Mouse (Mus musculus): ENCODE data around the gene Ralbp1.
A peak's percentile ranks its signal among the peaks of the same experiment; 100 is the strongest.

The Ralbp1 gene

DNA sequence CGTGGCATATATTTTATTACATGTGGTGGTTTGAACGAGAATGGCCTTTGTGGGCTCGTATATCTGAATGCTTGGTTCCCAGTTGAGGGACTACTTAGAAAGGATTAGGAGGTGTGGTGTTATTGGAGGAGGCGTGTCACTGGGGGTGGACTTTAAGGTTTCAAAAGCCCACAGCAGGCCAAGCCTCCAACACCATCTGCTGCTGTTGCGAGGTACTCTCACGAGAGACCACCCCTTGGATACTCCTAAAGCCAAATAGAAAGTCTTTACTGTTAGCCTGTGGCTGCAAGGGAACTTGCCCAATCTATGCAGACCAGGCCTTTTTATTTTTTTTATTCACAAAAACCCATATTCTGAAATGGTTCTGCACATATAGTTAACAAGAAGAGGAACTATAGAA lies 36.4 kb upstream of the Ralbp1 start:
- no peak overlapping the region for H3K4me3 ChIP-seq (replicated peaks; ENCODE audit: low read length)
- H3K27me3 ChIP-seq (ENCODE audit: insufficient read depth, low read length) = no peaks in the 10 kb centered on the region
- H3K36me3 ChIP-seq (ENCODE audit: insufficient read depth, low read length) = peaks cover 51% of the 10 kb centered on the region
- TF ChIP-seq POU5F1 (IDR thresholded peaks at IDR 0.05; ENCODE audit: borderline replicate concordance, low read length) = no peak
- peaks cover 36% of the 10 kb centered on the region for H3K4me1 ChIP-seq (replicated peaks; ENCODE audit: low read depth, low read length)
- no peaks in the 10 kb centered on the region for H3K9me3 ChIP-seq (ENCODE audit: low read length)

DNA sequence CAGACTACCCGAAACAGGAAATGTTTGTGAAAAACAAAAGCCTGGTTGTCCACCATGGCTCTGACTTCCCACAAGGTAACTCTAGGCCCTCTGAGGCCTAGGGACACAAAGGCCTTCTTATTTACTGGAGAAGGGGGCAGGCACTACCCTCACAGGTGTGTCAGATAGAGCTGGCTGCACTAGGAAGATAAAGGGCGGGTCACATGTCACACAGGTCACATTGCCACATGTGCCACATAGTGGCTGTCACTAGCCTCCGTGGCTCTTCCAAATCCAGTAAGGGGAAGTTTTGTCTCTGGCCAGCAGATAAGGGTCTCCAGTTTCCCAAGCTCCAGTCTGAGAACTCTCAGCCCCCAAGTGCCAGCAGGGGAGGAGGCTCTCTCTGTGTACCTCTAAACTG lies 33.6 kb upstream of the Ralbp1 start:
- Histone ChIP-seq H3K9me3 (ENCODE audit: low read length) (no peaks in the 10 kb centered on the region), H3K36me3 (ENCODE audit: insufficient read depth, low read length) (peaks cover 25% of the 10 kb centered on the region), H3K4me1 (replicated peaks; ENCODE audit: low read depth, low read length) (peaks cover 59% of the 10 kb centered on the region), H3K27me3 (ENCODE audit: insufficient read depth, low read length) (no peaks in the 10 kb centered on the region), H3K4me3 (replicated peaks; ENCODE audit: low read length) (no peak overlapping the region)
- TF ChIP-seq CTCF (conservative IDR thresholded peaks at IDR 0.05; ENCODE audit: low read length) (no peak), NANOG (IDR thresholded peaks at IDR 0.05; ENCODE audit: borderline replicate concordance, low read length) (no peak), POU5F1 (IDR thresholded peaks at IDR 0.05; ENCODE audit: borderline replicate concordance, low read length) (no peak)

DNA sequence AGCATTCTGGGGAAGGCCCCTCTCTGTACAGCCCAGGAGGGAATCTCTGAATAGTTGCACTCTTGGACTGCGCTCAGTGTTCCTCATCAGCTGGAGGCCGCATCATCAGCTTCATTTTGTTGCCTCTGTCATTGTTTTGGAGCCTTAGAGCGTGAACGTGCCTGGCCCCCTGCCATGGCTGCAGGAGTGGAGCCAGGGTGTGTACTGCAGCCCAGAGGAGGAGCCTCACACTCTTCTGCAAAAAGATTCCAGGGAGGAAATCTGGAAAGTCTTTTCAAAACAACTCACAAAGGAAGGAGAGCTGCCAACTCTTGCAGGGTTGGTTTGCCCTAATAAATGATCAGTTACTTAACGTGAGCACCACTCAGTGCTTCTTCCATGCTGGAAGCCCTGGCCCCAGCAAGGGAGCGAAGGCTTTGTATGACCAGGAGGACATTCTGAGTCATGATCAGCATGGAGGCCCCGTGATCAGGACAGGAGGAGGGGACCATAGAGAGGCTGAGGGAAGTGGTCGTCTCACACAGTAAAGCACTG lies 30.6 kb upstream of the Ralbp1 start:
- Histone ChIP-seq H3K27me3 (ENCODE audit: insufficient read depth, low read length) (no peaks in the 10 kb centered on the region), H3K9me3 (ENCODE audit: low read length) (no peaks in the 10 kb centered on the region), H3K36me3 (ENCODE audit: insufficient read depth, low read length) (no peaks in the 10 kb centered on the region), H3K4me1 (replicated peaks; ENCODE audit: low read depth, low read length) (peaks cover 79% of the 10 kb centered on the region), H3K4me3 (replicated peaks; ENCODE audit: low read length) (peak overlapping the region; percentile 30)
- no peak for TF ChIP-seq CTCF (conservative IDR thresholded peaks at IDR 0.05; ENCODE audit: low read length)
- no peak; the same call in 1 of the 2 replicates for TF ChIP-seq NANOG (IDR thresholded peaks at IDR 0.05; ENCODE audit: borderline replicate concordance, low read length)
- no peak for TF ChIP-seq POU5F1 (IDR thresholded peaks at IDR 0.05; ENCODE audit: borderline replicate concordance, low read length)

DNA sequence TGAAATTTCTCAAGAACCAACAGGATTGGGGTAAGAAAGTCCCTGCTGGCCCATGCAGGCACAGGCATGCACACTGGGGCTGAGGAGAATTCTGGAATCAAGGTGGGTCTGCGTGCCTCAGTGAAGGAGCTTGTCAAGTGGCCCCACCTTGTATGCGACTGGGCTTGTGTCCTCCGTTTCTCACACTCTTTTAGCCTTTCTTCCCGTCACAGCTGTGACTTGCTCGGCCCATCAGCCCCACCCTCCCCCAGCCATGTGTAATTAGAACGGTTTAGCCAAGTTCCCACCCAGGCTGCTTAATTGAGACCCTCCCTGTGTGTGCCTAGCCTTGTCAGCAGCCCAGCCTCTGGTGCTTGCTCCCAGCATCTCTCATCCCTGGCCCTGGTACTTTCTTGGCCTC lies 28.5 kb upstream of the Ralbp1 start:
- Histone ChIP-seq H3K4me3 (replicated peaks; ENCODE audit: low read length) (peak overlapping the region; percentile 21), H3K4me1 (replicated peaks; ENCODE audit: low read depth, low read length) (peaks cover 68% of the 10 kb centered on the region), H3K9me3 (ENCODE audit: low read length) (no peaks in the 10 kb centered on the region), H3K36me3 (ENCODE audit: insufficient read depth, low read length) (no peaks in the 10 kb centered on the region), H3K27me3 (ENCODE audit: insufficient read depth, low read length) (no peaks in the 10 kb centered on the region)
- TF ChIP-seq POU5F1 (IDR thresholded peaks at IDR 0.05; ENCODE audit: borderline replicate concordance, low read length) (no peak), NANOG (IDR thresholded peaks at IDR 0.05; ENCODE audit: borderline replicate concordance, low read length) (no peak), CTCF (conservative IDR thresholded peaks at IDR 0.05; ENCODE audit: low read length) (no peak)

DNA sequence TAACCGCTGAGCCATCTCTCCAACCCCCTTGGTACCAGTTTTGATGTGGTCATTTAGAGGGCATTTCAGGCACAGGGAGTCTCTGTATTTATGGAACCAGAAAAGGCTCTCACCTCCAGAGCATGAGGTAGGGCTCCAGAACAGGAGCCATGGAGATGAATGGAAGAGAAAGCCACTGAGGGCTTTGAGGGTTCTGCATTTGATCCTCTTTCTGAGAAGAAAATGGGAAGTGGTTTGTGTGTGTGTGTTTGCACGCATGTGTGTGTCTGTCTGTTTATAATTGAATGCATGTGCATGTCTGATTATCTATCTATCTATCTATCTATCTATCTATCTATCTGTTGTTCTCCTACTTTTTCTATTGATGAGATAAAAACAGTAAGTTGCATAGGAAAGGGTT lies 26.6 kb upstream of the Ralbp1 start:
- H3K27me3 ChIP-seq (ENCODE audit: insufficient read depth, low read length) = no peaks in the 10 kb centered on the region
- no peaks in the 10 kb centered on the region for H3K9me3 ChIP-seq (ENCODE audit: low read length)
- no peak overlapping the region for H3K4me3 ChIP-seq (replicated peaks; ENCODE audit: low read length)
- no peak for TF ChIP-seq NANOG (IDR thresholded peaks at IDR 0.05; ENCODE audit: borderline replicate concordance, low read length)
- TF ChIP-seq POU5F1 (IDR thresholded peaks at IDR 0.05; ENCODE audit: borderline replicate concordance, low read length) = no peak
- no peak for TF ChIP-seq CTCF (conservative IDR thresholded peaks at IDR 0.05; ENCODE audit: low read length)
- no peaks in the 10 kb centered on the region for H3K36me3 ChIP-seq (ENCODE audit: insufficient read depth, low read length)
- H3K4me1 ChIP-seq (replicated peaks; ENCODE audit: low read depth, low read length) = peaks cover 66% of the 10 kb centered on the region

DNA sequence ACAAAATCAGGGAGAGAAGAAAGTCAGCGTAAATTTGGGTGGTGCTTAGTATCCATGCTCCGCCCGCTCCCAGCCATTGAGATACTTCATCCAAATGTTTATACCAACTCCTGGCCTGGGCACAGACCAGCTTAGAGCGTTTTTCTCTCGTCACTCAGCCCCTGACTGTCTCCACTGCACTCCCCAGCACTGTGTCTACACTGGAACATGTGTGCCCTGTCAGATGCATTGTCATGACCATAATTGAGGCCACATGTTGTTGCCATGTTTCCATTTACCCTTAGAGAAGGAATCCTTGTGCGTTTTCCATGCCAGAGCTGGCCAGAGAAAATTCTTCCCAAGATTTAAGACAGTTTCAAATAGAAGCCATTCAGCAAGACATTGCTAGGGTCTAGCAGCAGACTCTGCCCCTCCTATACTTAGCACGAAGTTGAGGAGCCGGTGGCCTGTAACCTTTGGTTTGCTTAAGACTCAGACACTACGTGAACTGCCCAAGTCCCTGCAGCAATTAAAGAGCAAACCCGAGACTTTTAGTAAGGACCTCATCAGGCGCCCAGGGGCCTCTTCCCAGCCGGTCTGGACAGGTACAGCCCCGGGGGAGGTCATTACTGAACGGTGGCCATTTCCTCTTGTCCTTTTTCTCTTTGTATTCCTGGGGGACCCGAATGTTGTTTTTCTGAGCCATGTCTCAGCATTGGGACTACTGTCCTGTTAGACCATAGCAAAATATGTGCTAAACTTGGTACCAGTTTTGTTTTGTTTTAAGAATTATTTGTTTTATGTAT lies 25.9 kb upstream of the Ralbp1 start:
- H3K4me1 ChIP-seq (replicated peaks; ENCODE audit: low read depth, low read length) = peaks cover 69% of the 10 kb centered on the region
- TF ChIP-seq POU5F1 (IDR thresholded peaks at IDR 0.05; ENCODE audit: borderline replicate concordance, low read length) (no peak), NANOG (IDR thresholded peaks at IDR 0.05; ENCODE audit: borderline replicate concordance, low read length) (no peak), CTCF (conservative IDR thresholded peaks at IDR 0.05; ENCODE audit: low read length) (no peak)
- no peaks in the 10 kb centered on the region for H3K36me3 ChIP-seq (ENCODE audit: insufficient read depth, low read length)
- no peaks in the 10 kb centered on the region for H3K9me3 ChIP-seq (ENCODE audit: low read length)
- no peak overlapping the region for H3K4me3 ChIP-seq (replicated peaks; ENCODE audit: low read length)
- H3K27me3 ChIP-seq (ENCODE audit: insufficient read depth, low read length) = no peaks in the 10 kb centered on the region

DNA sequence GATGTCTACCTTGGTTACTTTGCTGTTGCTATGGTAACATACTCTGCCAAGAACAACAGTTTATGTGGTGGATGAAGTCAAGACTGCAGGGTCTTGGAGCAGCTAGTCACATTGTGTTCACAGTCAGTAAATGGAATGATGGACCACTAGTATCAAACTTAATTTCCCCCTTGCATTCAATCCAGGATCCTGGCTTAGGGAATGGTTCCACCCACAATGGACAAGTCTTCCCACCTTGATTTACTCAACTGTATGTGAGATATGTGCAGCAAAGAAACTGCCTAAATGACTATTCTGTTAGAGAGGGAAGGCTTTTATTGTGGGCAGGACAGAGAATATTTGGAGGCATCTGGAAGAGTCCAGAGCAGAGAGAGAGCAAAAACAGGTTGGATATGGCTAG lies 22.7 kb upstream of the Ralbp1 start:
- peaks cover 58% of the 10 kb centered on the region for H3K4me1 ChIP-seq (replicated peaks; ENCODE audit: low read depth, low read length)
- H3K9me3 ChIP-seq (ENCODE audit: low read length) = peaks cover 1% of the 10 kb centered on the region
- H3K27me3 ChIP-seq (ENCODE audit: insufficient read depth, low read length) = peaks cover 6% of the 10 kb centered on the region; the same call in 1 of the 2 replicates
- H3K4me3 ChIP-seq (replicated peaks; ENCODE audit: low read length) = no peak overlapping the region
- H3K36me3 ChIP-seq (ENCODE audit: insufficient read depth, low read length) = no peaks in the 10 kb centered on the region
- TF ChIP-seq CTCF (conservative IDR thresholded peaks at IDR 0.05; ENCODE audit: low read length) (no peak), NANOG (IDR thresholded peaks at IDR 0.05; ENCODE audit: borderline replicate concordance, low read length) (no peak), POU5F1 (IDR thresholded peaks at IDR 0.05; ENCODE audit: borderline replicate concordance, low read length) (no peak)

DNA sequence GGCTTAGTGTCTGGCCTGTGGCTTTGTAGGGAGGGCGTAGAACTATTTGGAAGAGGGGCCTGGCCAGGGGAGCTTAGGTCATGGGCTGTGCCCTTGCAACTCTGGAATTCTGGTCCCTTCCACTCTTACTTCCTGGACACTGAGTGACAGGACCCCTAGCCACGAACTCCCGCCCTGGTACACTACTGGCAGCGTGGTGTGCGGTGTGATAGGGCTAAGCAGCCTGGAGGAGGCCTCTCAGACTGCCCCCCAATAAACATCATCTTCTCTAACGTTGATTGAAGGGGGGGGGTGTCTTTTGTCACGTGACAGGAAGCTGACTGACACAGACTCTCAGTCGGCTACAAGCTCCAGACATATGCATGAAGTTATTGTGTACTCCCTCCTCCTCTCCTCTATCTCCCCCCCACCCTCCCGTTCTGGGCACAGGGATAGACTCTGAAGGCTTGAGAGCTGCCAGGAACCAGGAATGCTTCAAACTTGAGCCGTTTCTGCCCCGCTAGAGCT lies 21.4 kb upstream of the Ralbp1 start:
- peaks cover 45% of the 10 kb centered on the region for H3K4me1 ChIP-seq (replicated peaks; ENCODE audit: low read depth, low read length)
- peaks cover 6% of the 10 kb centered on the region; the same call in 1 of the 2 replicates for H3K27me3 ChIP-seq (ENCODE audit: insufficient read depth, low read length)
- no peak for TF ChIP-seq NANOG (IDR thresholded peaks at IDR 0.05; ENCODE audit: borderline replicate concordance, low read length)
- no peak for TF ChIP-seq POU5F1 (IDR thresholded peaks at IDR 0.05; ENCODE audit: borderline replicate concordance, low read length)
- no peak for TF ChIP-seq CTCF (conservative IDR thresholded peaks at IDR 0.05; ENCODE audit: low read length)
- H3K36me3 ChIP-seq (ENCODE audit: insufficient read depth, low read length) = no peaks in the 10 kb centered on the region
- peaks cover 7% of the 10 kb centered on the region for H3K9me3 ChIP-seq (ENCODE audit: low read length)
- peak overlapping the region; percentile 57; the same call in 1 of the 2 replicates for H3K4me3 ChIP-seq (replicated peaks; ENCODE audit: low read length)
